Mouse (Mus musculus) hindbrain, embryonic 16.5 days (tissue): Measurements from ENCODE around the gene Hist1h3b. TPM values are rescaled to one million over a fixed set of nuclear protein-coding genes. Genes with fewer than 3 reads are reported as not detected.

Experiments used
- microRNA-seq: library from miRNA; unstranded; fragments of <30 nt; microRNA quantifications from one replicate; pipeline ENCODE4, GENCODE M21; 2017
- polyA plus RNA-seq: library from polyadenylated mRNA; unstranded; fragments of >200 nt; fragmentation: Nextera tagmentation; extraction: Ambion mirVana; gene quantifications from 2 replicates; pipeline ENCODE4 v1.2.1, GENCODE M21; 2015

Hist1h3b gene
- polyA plus RNA-seq, 1 experiment from 2014 or later, result 1.7 TPM

Small RNAs within 50 kb of the gene (microRNA-seq; reads per million reads assigned to microRNA genes)
- gene Gm44314 (not detected), gene Gm44484 (not detected)

Other genes with a start within 250 kb of the Hist1h3b start
- 2.6 and 2.7 TPM in 2 replicates for gene Hist1h4h, start 221.2 kb upstream of the Hist1h3b start, polyA plus RNA-seq
- gene Hist1h2af, start 218.4 kb upstream of the Hist1h3b start, polyA plus RNA-seq, result not detected in 2 replicates
- 0.66 TPM in 1 of 2 replicates, not detected in the other for gene Hist1h3g, start 216.8 kb upstream of the Hist1h3b start, polyA plus RNA-seq
- 0.16 and 0.29 TPM in 2 replicates for gene Hist1h2bh, start 208.9 kb upstream of the Hist1h3b start, polyA plus RNA-seq
- not detected in 2 replicates for gene Hist1h3f, start 208.2 kb upstream of the Hist1h3b start, polyA plus RNA-seq
- gene Hist1h4f, start 200.6 kb upstream of the Hist1h3b start, polyA plus RNA-seq, result 0.59 TPM in 1 of 2 replicates, not detected in the other
- gene Hist1h1d, start 199.0 kb upstream of the Hist1h3b start, polyA plus RNA-seq, result 0.07 and 0.10 TPM in 2 replicates
- 0.85 and 0.97 TPM in 2 replicates for gene Hist1h3e, start 189.9 kb upstream of the Hist1h3b start, polyA plus RNA-seq
- 9.4 and 14.5 TPM in 2 replicates for gene Hist1h2ae, start 181.0 kb upstream of the Hist1h3b start, polyA plus RNA-seq
- 0.79 and 1.4 TPM in 2 replicates for gene Hist1h2bg, start 180.9 kb upstream of the Hist1h3b start, polyA plus RNA-seq
- gene Hist1h2bf, start 178.1 kb upstream of the Hist1h3b start, polyA plus RNA-seq, result 0.44 and 0.67 TPM in 2 replicates
- gene Hist1h2ad, start 177.9 kb upstream of the Hist1h3b start, polyA plus RNA-seq, result 0.57 and 1.3 TPM in 2 replicates
- gene Hist1h3d, start 176.5 kb upstream of the Hist1h3b start, polyA plus RNA-seq, result 0.85 and 1.3 TPM in 2 replicates
- 27.6 and 30.0 TPM in 2 replicates for gene Hist1h4d, start 170.7 kb upstream of the Hist1h3b start, polyA plus RNA-seq
- 1.0 and 1.1 TPM in 2 replicates for gene Hist1h2be, start 131.1 kb upstream of the Hist1h3b start, polyA plus RNA-seq
- gene Hist1h1e, start 129.7 kb upstream of the Hist1h3b start, polyA plus RNA-seq, result 4.0 and 5.0 TPM in 2 replicates
- 0.26 and 0.30 TPM in 2 replicates for gene Hist1h2ac, start 68.3 kb upstream of the Hist1h3b start, polyA plus RNA-seq
- 20.4 and 24.8 TPM in 2 replicates for gene Hist1h2bc, start 68.1 kb upstream of the Hist1h3b start, polyA plus RNA-seq
- not detected in 2 replicates for gene Hist1h1t, start 56.5 kb upstream of the Hist1h3b start, polyA plus RNA-seq
- gene Hist1h4c, start 53.8 kb upstream of the Hist1h3b start, polyA plus RNA-seq, result 2.0 and 2.5 TPM in 2 replicates
- gene Hfe, start 41.4 kb upstream of the Hist1h3b start, polyA plus RNA-seq, result 5.4 and 6.7 TPM in 2 replicates
- 8.6 and 10.8 TPM in 2 replicates for gene Hist1h1c, start 13.5 kb upstream of the Hist1h3b start, polyA plus RNA-seq
- 0.70 and 1.2 TPM in 2 replicates for gene Hist1h3c, start 6.7 kb upstream of the Hist1h3b start, polyA plus RNA-seq
- gene Hist1h2bb, start 5.5 kb upstream of the Hist1h3b start, polyA plus RNA-seq, result 0.49 and 0.66 TPM in 2 replicates
- gene Hist1h2ab, start 1.1 kb upstream of the Hist1h3b start, polyA plus RNA-seq, result 3.7 and 6.8 TPM in 2 replicates
- gene Hist1h4b, start 4.7 kb downstream of the Hist1h3b start, polyA plus RNA-seq, result 1.1 TPM in 1 of 2 replicates, not detected in the other
- gene Hist1h4a, start 9.0 kb downstream of the Hist1h3b start, polyA plus RNA-seq, result not detected in 2 replicates
- gene Hist1h3a, start 10.1 kb downstream of the Hist1h3b start, polyA plus RNA-seq, result 0.89 and 1.2 TPM in 2 replicates
- 0.44 TPM in 1 of 2 replicates, not detected in the other for gene Hist1h1a, start 11.4 kb downstream of the Hist1h3b start, polyA plus RNA-seq
- 0.07 TPM in 1 of 2 replicates, not detected in the other for gene Trim38, start 17.6 kb downstream of the Hist1h3b start, polyA plus RNA-seq
- not detected in 2 replicates for gene Slc17a2, start 54.7 kb downstream of the Hist1h3b start, polyA plus RNA-seq
- not detected in 2 replicates for gene Slc17a3, start 87.2 kb downstream of the Hist1h3b start, polyA plus RNA-seq
- not detected in 2 replicates for gene Slc17a1, start 115.5 kb downstream of the Hist1h3b start, polyA plus RNA-seq
- gene Slc17a4, start 162.7 kb downstream of the Hist1h3b start, polyA plus RNA-seq, result not detected in 2 replicates
- gene Hist1h2ba, start 181.9 kb downstream of the Hist1h3b start, polyA plus RNA-seq, result not detected in 2 replicates
- gene Hist1h2aa, start 182.2 kb downstream of the Hist1h3b start, polyA plus RNA-seq, result not detected in 2 replicates
- 0.68 and 1.7 TPM in 2 replicates for gene Scgn, start 238.9 kb downstream of the Hist1h3b start, polyA plus RNA-seq